ENCODE assay signal across 8 mouse cellular contexts in genomic region chr13:76017465-76017864, GRCm38 (mm10). TPM values are rescaled to one million over a fixed set of nuclear protein-coding genes. Genes with fewer than 3 reads are reported as not detected.
DNase-seq lines count a peak whose midpoint lies in the region; ATAC-seq and TF ChIP-seq lines count a peak whose summit lies in the region.

No protein-coding gene starts in this region.

- H3K4me2 ChIP-seq in heart, embryonic 13.5 days, result peak overlapping the region; percentile 73
- peak overlapping the region; percentile 84 for H3K4me2 ChIP-seq in liver, embryonic 14.5 days (ENCODE audit: low read depth)

- ATAC-seq in heart, embryonic 13.5 days (ENCODE audit: extremely low read depth, insufficient number of reproducible peaks, low FRiP score, low TSS enrichment), result no peak
- peak; percentile 78 for ATAC-seq in liver, embryonic 14.5 days (ENCODE audit: insufficient read depth)

- no peaks in the 10 kb centered on the region; the same call in 1 of the 2 replicates for H3K27me3 ChIP-seq in heart, embryonic 13.5 days (replicated peaks)
- no peaks in the 10 kb centered on the region; the same call in 1 of the 2 replicates for H3K27me3 ChIP-seq in liver, embryonic 14.5 days (ENCODE audit: control insufficient read depth, insufficient read depth, low read length)

- intact Hi-C loops in left cerebral cortex, postnatal 10 days (cut with DNase I), result loop anchor here (5.0 kb wide), 1 partner anchor 75 kb away; the partner anchor contains the start of gene Rhobtb3

- no peak for TF ChIP-seq POLR2A in lung, adult 2 months (IDR thresholded peaks at IDR 0.05; ENCODE audit: borderline replicate concordance, extremely low read depth, low read depth, low read length)

- H3K9me3 ChIP-seq in heart, embryonic 13.5 days, result no peaks in the 10 kb centered on the region
- H3K9me3 ChIP-seq in liver, embryonic 14.5 days (ENCODE audit: control insufficient read depth, low read length), result no peaks in the 10 kb centered on the region

- 0 out of 2 replicates have a peak, but pooled peaks cover 2% of the 10 kb centered on the region for H3K36me3 ChIP-seq in heart, embryonic 13.5 days
- H3K36me3 ChIP-seq in liver, embryonic 14.5 days (replicated peaks; ENCODE audit: control insufficient read depth, insufficient read depth, low read depth), result no peaks in the 10 kb centered on the region; the same call in 1 of the 2 replicates

- peak overlapping the region; percentile 95 for H3K27ac ChIP-seq in heart, embryonic 13.5 days (replicated peaks)
- peak overlapping the region; percentile 86 for H3K27ac ChIP-seq in liver, embryonic 14.5 days

- H3K9ac ChIP-seq in heart, embryonic 13.5 days, result peak overlapping the region; percentile 86
- peak overlapping the region; percentile 77 for H3K9ac ChIP-seq in liver, embryonic 14.5 days (replicated peaks)

- peak overlapping the region; percentile 85 for H3K4me3 ChIP-seq in lung, adult 2 months (replicated peaks; ENCODE audit: extremely low read depth, low read depth, low read length)
- H3K4me3 ChIP-seq in heart, embryonic 13.5 days, result peak overlapping the region; percentile 78
- peak overlapping the region; percentile 70 to 82 for H3K4me3 ChIP-seq in liver, embryonic 14.5 days (ENCODE audit: insufficient read depth in 1 of 2, low read depth in 2 of 2, low read length in 2 of 2)

- DNase-seq in lung, adult 2 months, result no peak
- no peak for DNase-seq in lung, postnatal 10 days
- peak; percentile 68 for DNase-seq in c-Kit-negative CD71-positive TER-119-positive erythroid progenitor cells, embryonic 14.5 days (ENCODE audit: low read depth, low spot score)
- DNase-seq in liver, embryonic 14.5 days (ENCODE audit: low read depth in 3 of 3, low spot score in 3 of 3), result peak; percentile 65 to 81 (median 72)
- DNase-seq in left cerebral cortex, adult 11 months (ENCODE audit: low spot score), result no peak
- DNase-seq in left cerebral cortex, postnatal 10 days (ENCODE audit: extremely low spot score in 1 of 2, low spot score in 2 of 2), result no peak
- DNase-seq in kidney, postnatal 36 days, result no peak

- peak; percentile 49 for TF ChIP-seq EP300 in liver, embryonic 14.5 days (IDR thresholded peaks at IDR 0.05; ENCODE audit: low read depth)

- no peak for TF ChIP-seq CTCF in lung, adult 2 months (IDR thresholded peaks at IDR 0.05; ENCODE audit: insufficient read depth, low read length)
- no peak for TF ChIP-seq CTCF in liver, embryonic 14.5 days (IDR thresholded peaks at IDR 0.05; ENCODE audit: low read depth)

- peaks cover 2% of the 10 kb centered on the region; the same call in 1 of the 2 replicates for H3K4me1 ChIP-seq in lung, adult 2 months (ENCODE audit: control insufficient read depth, insufficient read depth, low read length)
- H3K4me1 ChIP-seq in heart, embryonic 13.5 days, result peaks cover 10% of the 10 kb centered on the region
- H3K4me1 ChIP-seq in liver, embryonic 14.5 days (replicated peaks; ENCODE audit: control insufficient read depth in 2 of 2, insufficient read depth in 2 of 2, low read length in 1 of 2), result peaks cover 11 to 15% of the 10 kb centered on the region in 2 experiments

- whole genome bisulfite sequencing in lung, adult 2 months, result 48% methylated on average over 4 of the region's 4 CpGs
- WGBS in heart, embryonic 13.5 days, result 61% methylated on average over 4 of the region's 4 CpGs
- WGBS in liver, embryonic 14.5 days (ENCODE audit: insufficient replicate concordance), result 12% methylated on average over 4 of the region's 4 CpGs

RNA-seq across cellular contexts. Expression of gene Rfesd, which starts 1.1 kb away (rescaled TPM):
- 3.7 and 5.7 TPM in 2 replicates for polyA plus RNA-seq in lung, adult 2 months (2012; rRNA removed)
- polyA plus RNA-seq in heart, embryonic 13.5 days (2015; fragmentation: Nextera tagmentation; extraction: Ambion mirVana), result 18.0 and 18.9 TPM in 2 replicates
- polyA plus RNA-seq in liver, embryonic 14.5 days (2012; rRNA removed), result 20.2 and 42.7 TPM in 2 replicates
- polyA plus RNA-seq in liver, embryonic 14.5 days (2014; fragmentation: Nextera tagmentation; extraction: Ambion mirVana), result 214 and 228 TPM in 2 replicates
- 10 to 100 TPM; 16.1 to 19.3 TPM for total RNA-seq in left cerebral cortex, postnatal 10 days (2021)

RNA-seq across cellular contexts. Expression of gene Gpr150, which starts 39.3 kb away (rescaled TPM):
- not detected in 2 replicates for polyA plus RNA-seq in lung, adult 2 months (2012; rRNA removed)
- 0.43 TPM in 1 of 2 replicates, not detected in the other for polyA plus RNA-seq in heart, embryonic 13.5 days (2015; fragmentation: Nextera tagmentation; extraction: Ambion mirVana)
- 1.7 TPM in 2 replicates for polyA plus RNA-seq in liver, embryonic 14.5 days (2012; rRNA removed)
- polyA plus RNA-seq in liver, embryonic 14.5 days (2014; fragmentation: Nextera tagmentation; extraction: Ambion mirVana), result 2.0 and 2.3 TPM in 2 replicates
- total RNA-seq in left cerebral cortex, postnatal 10 days (2021), result 1 to 10 TPM; 2.6 to 2.9 TPM

RNA-seq across cellular contexts. Expression of gene Spata9, which starts 50.5 kb away (rescaled TPM):
- polyA plus RNA-seq in lung, adult 2 months (2012; rRNA removed), result not detected in 2 replicates
- 0.19 and 0.68 TPM in 2 replicates for polyA plus RNA-seq in heart, embryonic 13.5 days (2015; fragmentation: Nextera tagmentation; extraction: Ambion mirVana)
- polyA plus RNA-seq in liver, embryonic 14.5 days (2012; rRNA removed), result 0.04 TPM in 1 of 2 replicates, not detected in the other
- polyA plus RNA-seq in liver, embryonic 14.5 days (2014; fragmentation: Nextera tagmentation; extraction: Ambion mirVana), result 0.47 and 0.75 TPM in 2 replicates
- total RNA-seq in left cerebral cortex, postnatal 10 days (2021), result under 1 TPM in 1 of 2 experiments, not detected in 1; 0.47 TPM

Comparison
In these comparisons a context has a peak if more than half of its experiments do, and no peak if none do; other contexts are left out.
1. DNase-seq: peak in c-Kit-negative CD71-positive TER-119-positive erythroid progenitor cells, embryonic 14.5 days (single experiment) and liver, embryonic 14.5 days (3 of 3); none in lung, adult 2 months (single experiment), lung, postnatal 10 days (single experiment), left cerebral cortex, adult 11 months (single experiment), left cerebral cortex, postnatal 10 days (0 of 2) and kidney, postnatal 36 days (0 of 2).
2. Peak in every context shown above with its lines, with median percentiles within 50 percentile points of each other: H3K4me3 ChIP-seq.